Mouse (Mus musculus) leukemia stem cell, adult 10-12 weeks (primary cell): Measurements from ENCODE around the gene Ces3b. TPM values are rescaled to one million over a fixed set of nuclear protein-coding genes. Genes with fewer than 3 reads are reported as not detected.

Source experiments
- polyA plus RNA-seq: library from polyadenylated mRNA; stranded (reverse); fragments of >175 nt; gene quantifications from 2 replicates; pipeline ENCODE4 v1.2.3, GENCODE M21; 2012; ENCODE audit warnings: low replicate concordance

Gene Ces3b
- polyA plus RNA-seq: not detected in 2 replicates

DNA sequence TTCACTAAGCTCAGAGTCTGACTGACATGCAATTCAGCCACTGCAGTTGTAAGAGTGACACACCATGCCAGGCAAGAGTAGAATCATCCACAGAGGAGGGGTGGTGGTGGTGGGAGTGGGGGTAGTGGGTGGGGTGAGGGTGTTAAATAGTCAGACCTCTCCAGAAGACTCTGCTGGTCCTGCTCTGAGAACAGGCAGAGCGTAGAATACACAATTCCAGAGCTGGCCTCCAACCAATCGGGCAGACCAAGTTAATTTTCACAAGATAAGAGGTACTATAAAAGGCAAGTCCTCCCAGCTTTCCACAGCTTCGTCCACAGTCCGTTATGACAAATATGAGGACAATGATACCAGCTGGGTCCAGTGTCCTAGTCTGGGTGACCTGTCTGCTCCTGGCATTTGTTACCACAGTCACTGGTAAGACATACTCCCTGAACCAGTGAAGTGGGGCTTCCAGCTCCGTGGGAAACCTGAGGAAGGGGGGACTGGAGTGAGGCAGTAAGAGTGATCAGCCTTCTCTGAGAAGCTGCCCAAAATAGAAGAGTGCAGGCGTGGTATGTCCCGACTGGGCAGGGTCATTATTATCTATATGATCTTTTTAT is at the start of gene Ces3b:
Gene Ces3b, plus strand, starts transcription at position 305 of the 602 bp plus-strand sequence.

DNA sequence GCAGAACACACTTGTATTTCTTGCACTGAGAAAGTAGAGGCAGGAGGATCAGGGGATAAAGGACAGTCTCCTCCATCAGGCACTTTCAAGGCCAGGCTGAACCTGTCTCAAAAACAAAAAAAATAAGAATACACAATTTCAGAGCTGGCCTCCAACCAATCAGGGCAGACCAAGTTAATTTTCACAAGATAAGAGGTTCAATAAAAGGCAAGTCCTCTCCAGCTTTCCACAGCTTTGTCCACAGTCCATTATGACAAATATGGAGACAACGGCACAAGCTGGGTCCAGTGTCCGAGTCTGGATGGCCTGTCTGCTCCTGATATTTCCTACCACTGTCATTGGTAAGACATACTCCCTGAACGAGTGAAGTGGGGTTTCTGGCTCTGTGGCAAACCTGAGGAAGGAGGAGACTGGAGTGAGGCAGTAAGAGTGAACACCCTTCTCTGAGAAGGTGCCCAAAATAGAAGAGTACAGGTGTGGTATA is 35.1 kb upstream of the Ces3b start, which contains the start of gene Ces3a:
Gene Ces3a, plus strand, starts transcription at position 231 of the 484 bp plus-strand sequence.

DNA sequence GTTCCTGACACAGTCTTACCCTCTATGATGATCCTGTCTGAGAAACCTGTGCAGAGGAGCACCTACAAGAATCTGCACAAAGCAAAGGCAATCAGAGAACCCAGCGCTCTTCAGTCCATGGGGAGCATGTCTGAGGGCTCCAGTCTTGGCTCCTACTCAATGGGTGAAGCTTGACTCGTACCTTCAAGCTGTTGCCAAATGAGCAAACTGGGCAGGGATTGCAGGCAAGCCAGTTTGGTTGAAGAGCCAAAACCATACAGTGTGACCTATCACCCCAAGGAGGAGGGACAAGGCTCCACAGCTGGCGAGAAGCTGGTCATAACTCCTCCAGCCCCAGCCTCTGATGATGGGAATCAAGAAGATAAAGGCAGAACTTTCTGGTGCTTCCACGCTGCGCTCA is 48.0 kb downstream of the Ces3b start, which contains the start of gene Ces4a:
Gene Ces4a, plus strand, starts transcription at position 292 of the 400 bp plus-strand sequence.

Other genes starting within 250 kb of the Ces3b start
- not detected in 2 replicates for gene Ces2c, start 236.7 kb upstream of the Ces3b start, polyA plus RNA-seq
- not detected in 2 replicates for gene Ces2e, start 157.5 kb upstream of the Ces3b start, polyA plus RNA-seq
- gene Ces2f, start 136.4 kb upstream of the Ces3b start, polyA plus RNA-seq: 0.06 TPM in 1 of 2 replicates, not detected in the other
- gene Ces2g, start 122.0 kb upstream of the Ces3b start, polyA plus RNA-seq: 8.6 and 44.6 TPM in 2 replicates
- gene Ces2h, start 82.9 kb upstream of the Ces3b start, polyA plus RNA-seq: not detected in 2 replicates
- not detected in 2 replicates for gene Ces3a, start 35.2 kb upstream of the Ces3b start, polyA plus RNA-seq
- not detected in 2 replicates for gene Ces4a, start 48.0 kb downstream of the Ces3b start, polyA plus RNA-seq
- gene Cbfb, start 86.9 kb downstream of the Ces3b start, polyA plus RNA-seq: 6.1 and 10.6 TPM in 2 replicates
- gene D230025D16Rik, start 141.4 kb downstream of the Ces3b start, polyA plus RNA-seq: 4.3 and 5.7 TPM in 2 replicates
- 9.6 and 20.1 TPM in 2 replicates for gene B3gnt9, start 171.4 kb downstream of the Ces3b start, polyA plus RNA-seq
- 23.2 and 23.7 TPM in 2 replicates for gene Tradd, start 180.9 kb downstream of the Ces3b start, polyA plus RNA-seq
- gene Fbxl8, start 180.9 kb downstream of the Ces3b start, polyA plus RNA-seq: 9.4 and 9.9 TPM in 2 replicates
- gene Hsf4, start 186.0 kb downstream of the Ces3b start, polyA plus RNA-seq: 0.42 and 0.66 TPM in 2 replicates
- 0.16 and 0.17 TPM in 2 replicates for gene Nol3, start 192.4 kb downstream of the Ces3b start, polyA plus RNA-seq
- 0.70 and 1.6 TPM in 2 replicates for gene 4931428F04Rik, start 206.1 kb downstream of the Ces3b start, polyA plus RNA-seq
- 8.9 and 13.3 TPM in 2 replicates for gene Exoc3l, start 212.3 kb downstream of the Ces3b start, polyA plus RNA-seq
- gene E2f4, start 213.9 kb downstream of the Ces3b start, polyA plus RNA-seq: 112 and 208 TPM in 2 replicates
- 1.1 and 2.1 TPM in 2 replicates for gene Elmo3, start 221.8 kb downstream of the Ces3b start, polyA plus RNA-seq
- 1.7 and 5.1 TPM in 2 replicates for gene Lrrc29, start 242.5 kb downstream of the Ces3b start, polyA plus RNA-seq
- gene Tmem208, start 242.6 kb downstream of the Ces3b start, polyA plus RNA-seq: 33.2 and 55.2 TPM in 2 replicates